Mouse (Mus musculus): ENCODE data around the gene Bglap2. TPM values are rescaled to one million over a fixed set of nuclear protein-coding genes. Genes with fewer than 3 reads are reported as not detected.

The Bglap2 gene
- polyA plus RNA-seq, 1 experiment: 3.8 TPM

DNA sequence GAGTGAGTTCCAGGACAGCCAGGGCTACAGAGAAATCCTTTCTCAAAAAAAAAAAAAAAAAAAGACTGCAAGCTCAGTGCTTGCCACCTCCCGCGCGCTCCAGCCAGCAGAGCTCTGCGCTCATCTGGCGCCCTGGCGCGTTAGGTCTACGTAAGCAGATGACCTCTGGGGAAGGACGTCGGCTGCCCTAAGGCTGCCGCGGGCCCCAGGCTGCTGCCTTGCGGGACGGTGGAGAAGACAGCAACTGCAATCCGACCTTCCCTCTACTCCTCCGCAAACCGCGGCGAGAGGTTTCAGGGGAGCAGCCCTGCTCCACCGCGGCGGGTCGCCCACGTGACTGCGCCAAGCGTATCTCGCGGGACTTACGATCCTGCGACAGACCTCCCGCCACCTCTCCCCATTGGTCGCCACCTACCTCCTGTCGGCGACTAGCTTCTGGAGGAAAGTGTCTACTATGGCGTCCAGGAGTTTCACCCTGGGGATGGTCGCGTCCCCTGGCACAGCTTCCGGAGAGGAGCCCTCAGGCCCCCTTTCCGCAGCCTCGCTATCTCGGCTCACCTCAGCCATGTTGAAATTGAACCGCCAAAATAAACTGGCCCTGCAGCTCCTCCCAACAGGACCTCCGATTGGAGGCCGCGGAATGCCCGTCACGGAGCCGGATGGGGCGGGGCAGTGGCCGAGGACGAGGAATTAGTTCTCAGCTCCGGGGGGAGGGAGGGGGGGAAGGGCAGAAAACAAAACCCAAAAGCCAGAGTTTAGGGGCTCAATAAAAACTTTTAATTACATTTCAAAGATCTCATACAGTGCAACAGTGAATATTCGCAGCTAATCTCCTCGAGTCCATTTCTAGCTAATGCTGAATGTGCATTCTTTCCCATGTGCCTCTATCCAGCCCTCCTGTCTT is 31.5 kb upstream of the Bglap2 start, which contains the start of gene Pmf1:
Gene Pmf1, minus strand, starts transcription at position 591 of the 904 bp plus-strand sequence.
- H3K4me3 ChIP-seq (ENCODE audit: control insufficient read depth, insufficient read depth, low read length): peak within 1 kb of the TSS; percentile 90
- under 1% methylated on average over 54 of the region's 54 CpGs for WGBS
- TF ChIP-seq POLR2A (IDR thresholded peaks at IDR 0.05; ENCODE audit: control insufficient read depth, extremely low read depth, insufficient read depth, low read length, poor library complexity): peak; percentile 92
- TF ChIP-seq CTCF (IDR thresholded peaks at IDR 0.05; ENCODE audit: borderline replicate concordance, control insufficient read depth, extremely low read depth, insufficient read depth, low read length, poor library complexity): peak; percentile 54; the same call in 1 of the 2 replicates
- H3K36me3 ChIP-seq (ENCODE audit: control insufficient read depth, insufficient read depth, low read length): peaks cover 3% of the 10 kb centered on the region; the same call in 1 of the 2 replicates
- H3K27me3 ChIP-seq (ENCODE audit: control insufficient read depth, insufficient read depth, low read length): no peaks in the 10 kb centered on the region
- DNase-seq: peak; percentile 92
- H3K4me1 ChIP-seq (replicated peaks; ENCODE audit: control insufficient read depth, insufficient read depth, low read length): peaks cover 13% of the 10 kb centered on the region
- H3K27ac ChIP-seq (ENCODE audit: control insufficient read depth, insufficient read depth, low read length): peak within 1 kb of the TSS; percentile 82

- WGBS: 72% methylated on average over 5 of the region's 5 CpGs
Observed at GRCm38 (mm10) chr3:88408953-88409352, 30.5 kb upstream of the Bglap2 start.

DNA sequence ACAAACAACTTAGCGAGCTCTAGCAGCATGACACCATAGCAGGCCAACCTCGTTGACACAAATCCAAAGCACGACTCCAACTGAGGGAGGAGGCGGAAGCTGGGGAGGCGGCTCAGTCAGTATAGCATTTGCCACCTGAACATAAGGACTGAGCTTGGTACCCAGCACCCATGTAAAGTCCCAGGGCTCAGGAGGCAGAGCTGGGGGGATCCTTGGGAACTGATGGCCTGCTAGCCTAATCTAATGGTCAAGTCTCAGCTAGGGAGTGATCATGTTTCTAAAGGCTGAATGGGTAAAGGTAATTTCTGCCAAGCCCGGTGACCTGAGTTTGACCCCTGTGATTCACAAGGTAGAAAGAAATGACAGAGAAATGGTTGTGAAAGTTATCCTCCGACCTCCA is 29.0 kb upstream of the Bglap2 start:
- no peaks in the 10 kb centered on the region for H3K27me3 ChIP-seq (ENCODE audit: control insufficient read depth, insufficient read depth, low read length)
- DNase-seq: no peak
- H3K36me3 ChIP-seq (ENCODE audit: control insufficient read depth, insufficient read depth, low read length): peaks cover 2% of the 10 kb centered on the region; the same call in 1 of the 2 replicates
- H3K27ac ChIP-seq (ENCODE audit: control insufficient read depth, insufficient read depth, low read length): no peak overlapping the region
- H3K4me1 ChIP-seq (replicated peaks; ENCODE audit: control insufficient read depth, insufficient read depth, low read length): peaks cover 15% of the 10 kb centered on the region
- no peak for TF ChIP-seq CTCF (IDR thresholded peaks at IDR 0.05; ENCODE audit: borderline replicate concordance, control insufficient read depth, extremely low read depth, insufficient read depth, low read length, poor library complexity)
- 83% methylated on average over 7 of the region's 7 CpGs for WGBS
- no peak overlapping the region for H3K4me3 ChIP-seq (ENCODE audit: control insufficient read depth, insufficient read depth, low read length)

More at GRCm38 (mm10) chr3:88408953-88409352, 30.5 kb upstream of the Bglap2 start:
- no peaks in the 10 kb centered on the region for H3K27me3 ChIP-seq (ENCODE audit: control insufficient read depth, insufficient read depth, low read length)
- DNase-seq: no peak
- peak overlapping the region; percentile 90; the same call in 1 of the 2 replicates for H3K4me3 ChIP-seq (ENCODE audit: control insufficient read depth, insufficient read depth, low read length)
- no peak overlapping the region for H3K27ac ChIP-seq (ENCODE audit: control insufficient read depth, insufficient read depth, low read length)
- no peak for TF ChIP-seq POLR2A (IDR thresholded peaks at IDR 0.05; ENCODE audit: control insufficient read depth, extremely low read depth, insufficient read depth, low read length, poor library complexity)
- TF ChIP-seq CTCF (IDR thresholded peaks at IDR 0.05; ENCODE audit: borderline replicate concordance, control insufficient read depth, extremely low read depth, insufficient read depth, low read length, poor library complexity): no peak
- peaks cover 3% of the 10 kb centered on the region; the same call in 1 of the 2 replicates for H3K36me3 ChIP-seq (ENCODE audit: control insufficient read depth, insufficient read depth, low read length)
- peaks cover 13% of the 10 kb centered on the region for H3K4me1 ChIP-seq (replicated peaks; ENCODE audit: control insufficient read depth, insufficient read depth, low read length)

DNA sequence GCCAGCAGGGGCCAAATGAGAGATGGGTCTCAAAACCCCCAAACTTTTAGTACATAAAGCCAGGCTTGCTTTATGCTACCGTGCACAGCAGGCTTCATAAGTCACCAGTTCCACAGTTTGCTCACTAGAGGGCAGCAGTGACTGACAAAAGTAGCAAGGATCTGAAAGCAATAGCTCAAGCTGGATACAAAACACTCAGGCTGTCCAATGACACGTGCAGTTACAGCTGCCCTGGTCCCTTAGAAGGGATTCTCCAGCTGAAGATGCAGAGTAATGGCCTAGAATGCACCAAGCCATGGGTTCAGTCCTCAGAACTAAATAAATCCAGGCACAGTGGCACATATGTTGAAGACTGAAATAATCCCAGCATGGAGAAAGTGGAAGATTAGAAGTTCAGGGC is 28.6 kb upstream of the Bglap2 start:
- peak; percentile 66 for DNase-seq

GRCm38 (mm10) chr3:88403522-88404230 is 25.2 kb upstream of the Bglap2 start:
- 96% methylated on average over 10 of the region's 10 CpGs for WGBS
- Histone ChIP-seq H3K4me3 (ENCODE audit: control insufficient read depth, insufficient read depth, low read length) (no peak overlapping the region), H3K4me1 (replicated peaks; ENCODE audit: control insufficient read depth, insufficient read depth, low read length) (peaks cover 9% of the 10 kb centered on the region), H3K27ac (ENCODE audit: control insufficient read depth, insufficient read depth, low read length) (no peak overlapping the region), H3K36me3 (ENCODE audit: control insufficient read depth, insufficient read depth, low read length) (no peaks in the 10 kb centered on the region), H3K27me3 (ENCODE audit: control insufficient read depth, insufficient read depth, low read length) (no peaks in the 10 kb centered on the region)
- no peak for TF ChIP-seq POLR2A (IDR thresholded peaks at IDR 0.05; ENCODE audit: control insufficient read depth, extremely low read depth, insufficient read depth, low read length, poor library complexity)
- TF ChIP-seq CTCF (IDR thresholded peaks at IDR 0.05; ENCODE audit: borderline replicate concordance, control insufficient read depth, extremely low read depth, insufficient read depth, low read length, poor library complexity): no peak
- DNase-seq: no peak

More for the DNA sequence above, 28.6 kb upstream of the Bglap2 start:
- TF ChIP-seq POLR2A (IDR thresholded peaks at IDR 0.05; ENCODE audit: control insufficient read depth, extremely low read depth, insufficient read depth, low read length, poor library complexity) (no peak), CTCF (IDR thresholded peaks at IDR 0.05; ENCODE audit: borderline replicate concordance, control insufficient read depth, extremely low read depth, insufficient read depth, low read length, poor library complexity) (no peak)
- peaks cover 19% of the 10 kb centered on the region for H3K4me1 ChIP-seq (replicated peaks; ENCODE audit: control insufficient read depth, insufficient read depth, low read length)
- no peaks in the 10 kb centered on the region for H3K27me3 ChIP-seq (ENCODE audit: control insufficient read depth, insufficient read depth, low read length)
- no peaks in the 10 kb centered on the region for H3K36me3 ChIP-seq (ENCODE audit: control insufficient read depth, insufficient read depth, low read length)
- 2% methylated on average over 2 of the region's 2 CpGs for WGBS
- no peak overlapping the region for H3K4me3 ChIP-seq (ENCODE audit: control insufficient read depth, insufficient read depth, low read length)
- H3K27ac ChIP-seq (ENCODE audit: control insufficient read depth, insufficient read depth, low read length): no peak overlapping the region

DNA sequence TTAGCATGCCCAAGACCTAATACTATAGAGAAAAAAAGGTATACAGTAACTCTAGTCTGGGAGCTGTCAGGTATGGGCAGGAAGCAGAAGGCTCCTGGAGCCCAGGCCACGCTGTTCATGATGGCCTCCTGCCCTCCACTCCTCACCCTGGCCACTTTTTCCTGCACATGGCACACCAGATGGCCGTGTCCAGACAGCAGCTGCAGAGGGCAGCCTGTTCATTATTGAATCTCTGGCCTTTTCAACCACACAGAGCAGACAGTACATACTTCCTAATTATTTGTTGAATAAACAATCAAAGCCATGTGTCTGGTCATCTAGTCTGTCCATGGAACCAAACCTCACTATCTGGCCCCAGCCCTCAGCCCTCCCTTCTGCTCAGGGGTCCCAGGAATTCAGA is 20.2 kb upstream of the Bglap2 start:
- H3K27me3 ChIP-seq (ENCODE audit: control insufficient read depth, insufficient read depth, low read length): no peaks in the 10 kb centered on the region
- no peak for TF ChIP-seq CTCF (IDR thresholded peaks at IDR 0.05; ENCODE audit: borderline replicate concordance, control insufficient read depth, extremely low read depth, insufficient read depth, low read length, poor library complexity)
- TF ChIP-seq POLR2A (IDR thresholded peaks at IDR 0.05; ENCODE audit: control insufficient read depth, extremely low read depth, insufficient read depth, low read length, poor library complexity): no peak
- H3K4me1 ChIP-seq (replicated peaks; ENCODE audit: control insufficient read depth, insufficient read depth, low read length): peaks cover 20% of the 10 kb centered on the region
- no peaks in the 10 kb centered on the region for H3K36me3 ChIP-seq (ENCODE audit: control insufficient read depth, insufficient read depth, low read length)
- H3K4me3 ChIP-seq (ENCODE audit: control insufficient read depth, insufficient read depth, low read length): no peak overlapping the region
- DNase-seq: no peak
- no peak overlapping the region for H3K27ac ChIP-seq (ENCODE audit: control insufficient read depth, insufficient read depth, low read length)
- 97% methylated on average over 2 of the region's 2 CpGs for WGBS
